Mouse (Mus musculus) megakaryocyte, embryonic 14.5 days (primary cell): ENCODE measurements around the gene Scrn3. TPM values are rescaled to one million over a fixed set of nuclear protein-coding genes. Genes with fewer than 3 reads are reported as not detected.

Source experiments
- H3K27me3 ChIP-seq: replicated peaks from 2 replicates; pipeline ENCODE3; 2012; ENCODE audit warnings: inconsistent platforms
- H3K36me3 ChIP-seq: replicated peaks from 2 replicates; pipeline ENCODE3; 2012; ENCODE audit warnings: low read length, inconsistent platforms, mixed read lengths
- H3K4me1 ChIP-seq: 2 replicates; pipeline ENCODE4 v1.6.1; 2012; ENCODE audit warnings: inconsistent platforms
- H3K4me3 ChIP-seq: replicated peaks from 2 replicates; pipeline ENCODE3; 2012; ENCODE audit warnings: moderate library complexity, mild to moderate bottlenecking, inconsistent platforms
- H3K9me3 ChIP-seq: 2 replicates; pipeline ENCODE4 v1.6.1; 2012; ENCODE audit warnings: inconsistent platforms
- FLI1 ChIP-seq: IDR thresholded peaks from 2 replicates; pipeline ENCODE4 v1.6.1; 2012; ENCODE audit warnings: low read length, inconsistent platforms, mixed read lengths
- GATA1 ChIP-seq: IDR thresholded peaks from 3 replicates; pipeline ENCODE4 v1.6.1; 2012; ENCODE audit warnings: mixed read lengths, low read length, inconsistent platforms, borderline replicate concordance
- polyA plus RNA-seq: library from polyadenylated mRNA; stranded (reverse); fragments of >175 nt; gene quantifications from 2 replicates; pipeline ENCODE4 v1.2.3, GENCODE M21; 2012; ENCODE audit warnings: low replicate concordance; ENCODE audit not compliant: insufficient read depth

Gene Scrn3
- polyA plus RNA-seq, result 0.10 TPM in 1 of 2 replicates, not detected in the other

GRCm38 (mm10) chr2:73312152-73313116, at the start of gene Scrn3, which contains the start of gene Cir1:
TSS of gene Scrn3 (plus strand) at chr2:73312601.
TSS of gene Cir1 (minus strand) at chr2:73312701.
- TF ChIP-seq FLI1 (0 out of 2 replicates have a peak, but pooled peaks have one; percentile 32), GATA1 (no peak)
- Histone ChIP-seq H3K9me3 (no peaks in the 10 kb centered on the region), H3K27me3 (no peaks in the 10 kb centered on the region), H3K4me1 (peaks cover 34% of the 10 kb centered on the region), H3K4me3 (peak within 1 kb of the TSS; percentile 100), H3K36me3 (peaks cover 38% of the 10 kb centered on the region)

GRCm38 (mm10) chr2:73263172-73263765, 49.1 kb upstream of the Scrn3 start:
- Histone ChIP-seq H3K9me3 (peaks cover 11% of the 10 kb centered on the region), H3K27me3 (peaks cover 72% of the 10 kb centered on the region), H3K4me1 (peaks cover 36% of the 10 kb centered on the region), H3K36me3 (no peaks in the 10 kb centered on the region), H3K4me3 (peak overlapping the region; percentile 88)
- TF ChIP-seq GATA1 (no peak), FLI1 (no peak)

DNA sequence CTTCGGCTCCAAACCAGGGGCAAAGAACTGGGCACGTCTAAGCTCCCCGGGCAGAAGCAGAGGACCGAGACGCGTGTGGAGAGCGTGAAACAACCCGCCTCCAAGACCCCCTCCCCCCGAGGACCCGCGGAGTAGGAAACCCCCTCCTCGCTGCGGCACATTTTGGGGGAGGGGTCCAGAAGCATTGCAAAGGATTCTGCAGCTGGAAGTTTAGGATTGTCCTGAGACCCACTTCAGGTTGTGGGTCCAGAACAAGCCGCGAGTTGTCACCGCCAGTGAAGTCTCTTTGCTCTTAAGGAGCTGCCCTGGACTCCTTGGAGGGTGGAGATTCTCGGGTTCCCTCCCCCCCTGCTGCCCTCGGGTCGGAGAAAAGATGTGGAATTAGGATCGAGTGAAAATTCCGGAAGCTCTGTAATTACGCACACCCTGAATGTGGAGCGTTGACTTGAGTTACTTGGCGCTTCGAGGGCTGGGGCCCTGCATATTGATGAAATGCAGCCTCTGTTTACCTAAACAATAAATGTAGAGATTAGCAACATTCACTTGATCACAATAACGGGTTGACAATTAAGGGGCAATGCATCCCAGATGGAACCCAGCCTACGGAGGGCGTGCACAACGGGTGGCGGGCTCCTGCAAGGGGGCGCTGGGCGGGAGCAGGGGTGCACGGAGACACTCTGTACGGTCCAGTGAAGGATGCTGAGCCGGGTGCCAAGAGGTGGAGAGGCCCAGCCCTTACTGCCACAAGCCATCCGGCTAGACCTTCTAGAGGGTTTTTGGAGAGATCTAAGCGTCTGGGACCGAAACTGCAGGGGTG, 48.4 kb upstream of the Scrn3 start:
- H3K4me3 ChIP-seq, result peak overlapping the region; percentile 88

GRCm38 (mm10) chr2:73264611-73265195, 47.7 kb upstream of the Scrn3 start:
- H3K4me3 ChIP-seq, result peak overlapping the region; percentile 88

More for the DNA sequence above, 48.4 kb upstream of the Scrn3 start:
- no peaks in the 10 kb centered on the region for H3K36me3 ChIP-seq
- no peak for TF ChIP-seq FLI1
- no peak for TF ChIP-seq GATA1
- H3K9me3 ChIP-seq, result peaks cover 11% of the 10 kb centered on the region
- H3K27me3 ChIP-seq, result peaks cover 74% of the 10 kb centered on the region
- peaks cover 38% of the 10 kb centered on the region for H3K4me1 ChIP-seq

GRCm38 (mm10) chr2:73266011-73266410, 46.4 kb upstream of the Scrn3 start:
- H3K4me1 ChIP-seq, result peaks cover 54% of the 10 kb centered on the region
- H3K4me3 ChIP-seq, result peak overlapping the region; percentile 46
- TF ChIP-seq GATA1, result no peak
- TF ChIP-seq FLI1, result no peak
- H3K27me3 ChIP-seq, result peaks cover 92% of the 10 kb centered on the region
- H3K9me3 ChIP-seq, result peaks cover 9% of the 10 kb centered on the region
- no peaks in the 10 kb centered on the region for H3K36me3 ChIP-seq

More at GRCm38 (mm10) chr2:73264611-73265195, 47.7 kb upstream of the Scrn3 start:
- H3K27me3 ChIP-seq, result peaks cover 81% of the 10 kb centered on the region
- peaks cover 41% of the 10 kb centered on the region for H3K4me1 ChIP-seq
- H3K36me3 ChIP-seq, result no peaks in the 10 kb centered on the region
- no peak for TF ChIP-seq GATA1
- no peak for TF ChIP-seq FLI1
- H3K9me3 ChIP-seq, result peaks cover 11% of the 10 kb centered on the region

DNA sequence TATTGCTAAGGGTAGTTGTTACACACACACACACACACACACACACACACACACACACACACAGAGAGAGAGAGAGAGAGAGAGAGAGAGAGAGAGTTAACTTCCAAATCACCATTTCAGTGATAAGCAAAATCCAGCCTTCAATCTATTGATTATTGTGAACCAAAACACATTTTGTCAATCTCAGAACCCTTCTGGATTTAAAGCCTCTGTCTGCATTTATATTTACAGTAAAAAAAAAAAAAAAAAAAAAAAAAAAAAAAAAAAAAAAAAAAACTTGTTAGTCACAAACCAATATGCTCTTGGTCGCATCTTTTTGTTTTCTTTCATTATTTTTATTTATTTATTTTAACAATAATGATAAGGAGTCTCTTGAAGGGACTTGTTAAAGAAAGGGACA, 45.8 kb upstream of the Scrn3 start:
- peaks cover 60% of the 10 kb centered on the region for H3K4me1 ChIP-seq
- H3K27me3 ChIP-seq, result peaks cover 96% of the 10 kb centered on the region
- peaks cover 5% of the 10 kb centered on the region for H3K9me3 ChIP-seq
- no peak overlapping the region for H3K4me3 ChIP-seq
- no peaks in the 10 kb centered on the region for H3K36me3 ChIP-seq
- TF ChIP-seq FLI1, result no peak
- TF ChIP-seq GATA1, result no peak

- Histone ChIP-seq H3K9me3 (no peaks in the 10 kb centered on the region), H3K27me3 (peaks cover 96% of the 10 kb centered on the region)
- no peak for TF ChIP-seq GATA1
- TF ChIP-seq FLI1, result no peak
These were observed 45.2 kb upstream of the Scrn3 start for GRCm38 (mm10) chr2:73267231-73267630.

DNA sequence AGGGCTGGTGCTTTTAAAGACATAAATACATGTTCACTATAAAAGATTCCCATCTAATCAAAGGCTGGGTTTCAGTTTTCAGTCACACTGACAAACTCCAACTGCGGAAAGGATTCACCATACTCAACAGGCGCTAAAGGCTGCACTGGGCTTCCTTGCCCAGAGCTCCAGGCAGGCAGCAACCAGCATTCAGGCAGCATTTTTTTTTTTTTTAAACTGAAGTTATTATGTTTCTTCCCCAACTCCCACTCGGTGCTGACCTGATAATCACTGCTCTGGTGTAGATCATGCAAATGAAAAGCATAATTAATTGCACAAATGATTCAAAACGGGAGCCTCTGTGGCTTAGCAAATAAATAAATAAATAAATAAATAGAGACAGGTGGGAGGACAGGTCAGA, 44.6 kb upstream of the Scrn3 start:
- H3K27me3 ChIP-seq, result peaks cover 96% of the 10 kb centered on the region
- H3K4me3 ChIP-seq, result no peak overlapping the region
- no peaks in the 10 kb centered on the region for H3K36me3 ChIP-seq
- peaks cover 72% of the 10 kb centered on the region for H3K4me1 ChIP-seq
- TF ChIP-seq FLI1 (no peak), GATA1 (no peak)
- H3K9me3 ChIP-seq, result no peaks in the 10 kb centered on the region

More at GRCm38 (mm10) chr2:73267231-73267630, 45.2 kb upstream of the Scrn3 start:
- H3K4me3 ChIP-seq, result no peak overlapping the region
- H3K4me1 ChIP-seq, result peaks cover 66% of the 10 kb centered on the region
- H3K36me3 ChIP-seq, result no peaks in the 10 kb centered on the region

GRCm38 (mm10) chr2:73268281-73268680, 44.1 kb upstream of the Scrn3 start:
- peaks cover 96% of the 10 kb centered on the region for H3K27me3 ChIP-seq
- no peaks in the 10 kb centered on the region for H3K9me3 ChIP-seq
- peak overlapping the region; percentile 38 for H3K4me3 ChIP-seq
- peaks cover 73% of the 10 kb centered on the region for H3K4me1 ChIP-seq
- TF ChIP-seq GATA1 (no peak), FLI1 (no peak)
- no peaks in the 10 kb centered on the region for H3K36me3 ChIP-seq
